Mouse (Mus musculus): ENCODE results near the gene Nos2.

DNA sequence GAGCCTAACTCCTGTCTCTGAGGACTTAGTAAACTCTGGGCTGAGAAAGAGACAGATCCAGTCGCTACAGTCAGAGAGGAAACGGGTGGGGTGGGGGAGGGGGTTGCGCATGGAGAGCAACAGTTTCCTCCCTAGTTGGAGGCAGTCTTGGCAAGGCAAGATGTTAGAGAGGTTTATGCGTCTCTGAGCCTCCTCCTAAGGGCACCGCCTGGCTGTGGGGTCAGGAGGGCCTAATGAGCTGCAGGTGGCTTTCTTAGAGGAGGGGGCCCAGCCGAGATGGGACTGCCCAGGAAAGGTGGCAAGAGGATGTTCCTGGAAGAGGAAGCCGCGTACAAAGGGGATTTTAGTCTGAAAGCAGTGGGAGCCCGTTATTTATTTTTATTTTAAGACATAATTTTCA, 3.5 kb downstream of the Nos2 start:
- no peak for TF ChIP-seq CTCF (IDR thresholded peaks at IDR 0.05; ENCODE audit: borderline replicate concordance, control insufficient read depth, extremely low read depth, insufficient read depth, low read length, poor library complexity)
- no peak for TF ChIP-seq POLR2A (IDR thresholded peaks at IDR 0.05; ENCODE audit: control insufficient read depth, extremely low read depth, insufficient read depth, low read length, poor library complexity)
